Mouse (Mus musculus) right cerebral cortex, adult 18-20 months (tissue): ENCODE measurements at regions not wholly inside any gene's neighbourhood (a gene's known extent, or its start where the extent isn't known, plus 50 kb on each side); places are given as distances from the start of the nearest gene placed in this dataset.

Experiments used
- DNase-seq: peaks from one replicate; pipeline ENCODE4 v3.0.0; 2022; ENCODE audit warnings: mixed read lengths

DNA sequence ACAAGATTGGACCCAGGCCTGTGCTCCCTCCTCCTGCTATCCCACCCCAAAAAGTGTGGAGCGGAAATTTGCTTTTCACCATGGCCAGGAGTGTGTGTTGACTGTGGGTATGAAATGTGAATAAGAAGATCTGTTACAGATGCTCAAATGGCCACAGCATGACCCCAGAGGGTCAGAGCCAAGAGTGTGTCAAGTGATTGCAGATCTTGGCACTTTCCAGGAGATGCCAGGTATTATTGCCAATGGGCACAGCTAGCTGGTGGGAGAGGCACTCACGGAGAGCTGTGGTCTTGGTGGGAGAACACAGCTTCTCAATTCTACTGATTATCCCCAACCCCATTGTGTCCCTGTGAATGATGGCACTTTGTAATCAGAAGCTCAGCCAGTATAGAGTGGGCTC is 62.7 kb downstream of the Smim20 start:
- DNase-seq = no peak

DNA sequence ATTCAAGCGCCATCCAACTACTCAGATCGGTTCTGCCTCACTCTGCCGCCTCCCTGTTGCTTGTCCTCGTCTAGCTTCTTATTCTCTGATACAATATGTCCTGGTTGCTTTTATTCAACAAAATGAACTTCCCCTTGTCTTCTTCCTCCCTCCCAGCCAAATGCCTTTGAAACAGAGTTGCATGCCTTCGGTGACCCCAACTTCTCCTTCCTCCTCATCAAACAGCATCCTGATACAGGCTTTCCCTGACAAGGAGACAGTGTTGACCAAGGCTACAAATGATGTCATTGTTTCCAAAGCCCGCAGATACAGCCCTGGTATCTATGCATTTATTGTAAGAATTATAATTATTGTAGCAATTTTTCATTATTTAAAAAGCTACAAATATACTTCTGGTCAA is 69.8 kb downstream of the Smim20 start:
- DNase-seq = no peak

GRCm38 (mm10) chr5:53337816-53338215 is 70.9 kb downstream of the Smim20 start:
- no peak for DNase-seq

DNA sequence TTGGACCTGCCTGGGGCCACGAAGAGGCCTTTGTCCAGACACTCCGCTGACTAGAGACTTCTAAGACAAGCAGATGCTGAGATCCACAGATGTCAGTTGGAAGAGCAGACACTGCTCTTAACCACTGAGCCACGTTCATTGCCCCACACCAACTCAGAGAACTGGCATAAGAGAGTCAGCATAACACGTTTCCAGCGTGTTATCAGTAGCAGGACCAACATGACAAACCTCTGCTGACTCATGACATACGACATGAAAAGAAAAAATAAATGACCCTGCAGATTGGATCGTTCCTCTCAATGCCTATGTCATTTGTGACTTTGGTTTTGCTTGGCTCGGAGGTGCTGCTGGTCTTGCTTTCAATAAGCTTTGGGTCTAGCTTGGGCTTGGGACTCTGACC is 78.3 kb downstream of the Smim20 start:
- DNase-seq = no peak

GRCm38 (mm10) chr5:53346028-53346427 is 79.1 kb downstream of the Smim20 start:
- DNase-seq = no peak

DNA sequence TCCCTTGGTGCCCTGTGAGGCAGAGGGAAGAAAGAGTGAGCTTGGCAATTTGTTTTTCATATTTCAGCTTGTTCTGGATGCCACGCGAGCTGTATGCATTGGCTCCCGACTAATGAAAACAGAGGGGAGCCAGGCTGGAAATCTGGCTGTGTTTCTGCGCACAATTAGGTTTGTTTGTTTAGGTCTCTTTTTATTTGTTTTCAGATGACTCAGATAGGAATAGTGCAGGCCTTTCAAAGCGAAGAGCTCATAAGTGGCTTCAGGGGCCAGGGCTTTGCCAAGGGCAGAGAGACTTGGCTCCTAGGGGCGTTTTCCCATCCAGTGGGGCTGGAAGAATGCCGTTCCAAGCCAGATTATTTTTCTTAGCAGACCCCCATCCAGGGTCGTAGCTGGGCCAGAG is 79.9 kb downstream of the Smim20 start:
- no peak for DNase-seq

- DNase-seq = no peak
Observed at GRCm38 (mm10) chr5:53352852-53353251, 86.0 kb downstream of the Smim20 start.

DNA sequence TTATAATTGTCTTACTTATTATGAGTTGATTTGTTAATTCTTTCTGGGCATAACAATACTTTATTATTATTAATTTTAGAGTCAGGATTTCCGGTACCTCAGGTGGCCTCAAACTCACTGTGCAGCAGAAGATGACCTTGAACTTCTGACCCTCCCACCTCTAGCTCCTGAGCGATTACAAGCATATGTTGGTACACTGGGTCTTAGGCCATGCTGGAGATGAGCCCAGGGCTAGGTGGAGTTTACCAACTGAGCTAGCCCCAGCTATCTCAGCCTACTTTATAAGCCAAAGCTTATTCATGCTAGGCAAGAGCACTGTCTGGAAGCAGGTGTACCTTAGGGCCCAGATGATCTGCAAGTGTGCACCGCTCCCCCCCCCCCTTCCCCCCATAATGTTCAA is 87.4 kb downstream of the Smim20 start:
- no peak for DNase-seq

GRCm38 (mm10) chr5:53355069-53355468 is 88.2 kb downstream of the Smim20 start:
- peak; percentile 71 for DNase-seq

GRCm38 (mm10) chr5:53357086-53357608 is 90.3 kb downstream of the Smim20 start:
- no peak for DNase-seq

DNA sequence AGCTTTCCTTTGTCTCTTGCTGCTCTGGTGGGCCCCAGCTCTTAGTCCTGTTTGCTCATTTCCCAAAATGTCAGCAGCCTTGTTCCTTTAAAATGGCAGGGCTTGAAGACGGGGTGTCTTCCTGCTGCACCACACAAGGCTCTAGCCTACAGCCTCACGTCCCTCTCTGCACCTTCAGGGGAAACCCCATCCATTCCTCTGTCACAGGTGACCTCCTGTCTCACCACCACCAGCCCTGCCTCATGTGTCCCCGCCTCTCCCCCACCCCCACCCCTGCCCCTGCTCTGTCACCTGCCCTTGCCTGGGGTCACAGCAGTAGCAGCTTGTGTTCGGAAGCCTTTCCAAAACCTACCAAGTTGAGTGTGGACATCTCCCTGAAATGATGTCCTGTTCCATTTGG is 91.3 kb downstream of the Smim20 start:
- DNase-seq = no peak

- no peak for DNase-seq
Observed at GRCm38 (mm10) chr5:53359887-53360286, 93.0 kb downstream of the Smim20 start.

GRCm38 (mm10) chr5:53361295-53361694 is 94.4 kb downstream of the Smim20 start:
- no peak for DNase-seq

DNA sequence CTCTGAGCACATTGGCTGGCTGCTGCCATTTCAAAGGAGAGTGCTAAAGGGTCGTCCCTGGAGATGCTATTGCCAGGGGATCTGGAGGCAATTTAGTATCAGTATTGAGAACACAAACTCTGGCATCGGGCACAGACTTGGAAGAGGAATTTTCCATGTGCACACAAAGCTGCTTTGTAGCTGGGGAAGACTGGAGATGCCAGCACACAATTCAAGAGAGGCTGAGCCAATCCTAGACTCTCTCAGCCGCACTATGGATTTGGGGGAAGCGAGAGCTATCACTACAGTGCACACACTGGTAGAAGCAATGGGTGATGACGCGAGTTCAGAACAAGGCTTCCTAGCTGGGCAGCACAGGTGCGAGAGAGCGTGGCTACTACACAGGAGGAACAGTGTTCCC is 97.0 kb downstream of the Smim20 start:
- no peak for DNase-seq

DNA sequence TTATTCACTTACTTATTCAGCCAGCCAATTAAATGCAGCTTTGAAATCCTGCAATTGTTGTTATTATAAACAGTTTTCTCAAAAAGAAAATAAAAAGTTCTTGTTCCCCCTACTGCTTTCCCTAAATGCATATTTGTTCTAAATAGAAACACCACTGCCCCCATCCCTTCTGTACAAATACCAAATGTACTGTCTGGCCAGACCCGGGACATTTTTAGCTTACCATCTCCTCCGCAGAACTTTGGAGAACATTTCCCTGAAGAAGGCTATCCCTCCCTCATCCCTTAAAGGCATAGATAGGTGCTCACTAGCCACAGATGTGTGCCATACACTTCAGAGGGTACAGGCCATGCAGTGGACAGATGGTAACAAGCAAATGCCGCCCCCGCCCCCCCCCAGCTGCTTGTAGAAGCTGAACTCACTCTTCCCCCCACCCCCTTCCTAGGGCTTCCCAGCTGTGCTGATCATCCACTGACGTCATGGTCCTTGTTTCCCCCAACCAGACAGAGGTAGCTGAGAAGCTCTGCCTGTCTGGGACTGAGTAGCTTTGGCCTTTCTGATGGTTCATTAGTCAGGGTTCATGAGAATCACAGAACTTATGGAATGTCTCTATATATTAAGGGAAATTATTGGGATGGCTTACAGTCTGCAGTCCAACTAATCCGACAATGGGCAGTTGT is 98.9 kb upstream of the Rbpj start:
- peak; percentile 43 for DNase-seq

- no peak for DNase-seq
Observed at GRCm38 (mm10) chr5:53370272-53370671, 95.7 kb upstream of the Rbpj start.

DNA sequence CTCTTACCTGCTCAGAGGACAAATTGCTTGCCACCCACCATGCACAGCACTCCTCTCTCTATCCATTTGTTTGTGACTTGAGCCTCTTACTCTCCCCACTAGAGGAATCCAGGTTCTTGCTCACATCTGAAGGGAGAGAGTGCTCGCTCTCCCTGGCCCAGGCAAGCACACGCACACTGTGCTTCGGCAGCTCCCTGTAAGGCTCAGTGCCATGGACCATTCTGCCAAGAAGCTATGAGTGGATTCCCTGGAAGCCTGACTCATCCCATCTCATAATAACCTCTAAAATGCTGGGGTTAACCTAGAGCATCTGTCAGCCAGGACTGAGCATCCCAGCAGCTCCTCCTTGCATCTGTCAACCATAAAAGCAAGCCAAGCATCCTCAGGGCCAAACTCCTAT is 94.3 kb upstream of the Rbpj start:
- peak; percentile 37 for DNase-seq

GRCm38 (mm10) chr5:53373315-53373714 is 92.6 kb upstream of the Rbpj start:
- no peak for DNase-seq

DNA sequence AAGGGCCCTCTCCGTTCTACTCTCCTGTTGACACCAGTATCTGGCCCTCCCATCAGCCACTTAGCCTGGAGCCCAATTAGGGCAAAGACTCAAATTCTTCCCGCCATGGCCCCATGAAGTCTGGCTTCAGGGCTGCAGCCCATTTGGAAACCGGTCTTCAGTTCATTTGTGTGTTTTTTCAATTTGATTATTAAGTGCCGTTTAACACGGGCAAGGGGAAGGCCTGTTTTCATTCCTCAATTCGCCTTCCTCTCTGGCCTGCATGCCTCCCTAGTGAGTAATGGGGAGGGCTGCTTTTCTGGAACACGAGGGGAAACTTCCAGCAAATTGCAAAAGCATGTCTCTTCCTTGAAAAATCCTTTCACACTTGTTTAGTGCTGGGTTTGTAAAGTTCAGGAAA is 89.1 kb upstream of the Rbpj start:
- DNase-seq = no peak

DNA sequence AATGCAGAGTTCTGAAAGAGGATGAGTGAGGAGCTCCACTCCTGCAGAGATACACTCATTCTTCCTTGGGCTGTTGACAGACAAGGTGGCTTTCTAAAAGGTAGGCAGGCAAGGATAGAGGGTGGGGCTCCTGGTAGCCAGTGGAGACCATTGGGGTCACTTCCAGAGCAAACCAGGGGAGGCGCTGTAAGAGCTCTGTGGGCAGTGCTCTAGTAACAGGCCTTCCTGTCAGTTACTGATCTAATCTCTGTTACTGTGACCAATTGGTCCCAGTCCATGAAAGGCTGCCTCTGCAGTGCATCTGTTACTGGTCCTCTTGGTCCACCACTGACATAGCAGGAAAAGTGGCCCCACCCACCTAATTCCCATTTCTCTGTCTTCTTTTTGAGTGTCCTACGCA is 88.3 kb upstream of the Rbpj start:
- DNase-seq = no peak

DNA sequence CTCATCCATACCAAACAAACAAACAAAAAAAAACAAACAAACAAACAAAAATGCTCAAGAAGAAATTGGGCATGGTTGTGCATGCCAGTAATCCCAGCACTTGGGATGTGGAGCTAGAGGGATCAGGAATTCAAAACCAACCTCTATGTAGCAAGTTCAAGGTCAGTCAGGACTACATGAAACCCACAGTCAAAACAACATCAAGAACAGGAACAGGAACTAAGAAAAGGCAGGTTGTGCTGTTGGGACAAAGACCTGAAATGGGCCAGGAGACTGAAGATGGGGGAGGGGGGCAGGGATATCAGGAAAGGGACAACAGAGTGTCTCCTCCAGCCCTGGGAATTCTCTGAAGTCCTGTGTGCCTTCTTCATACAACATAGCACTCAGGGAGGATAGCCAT is 87.8 kb upstream of the Rbpj start:
- DNase-seq = no peak

GRCm38 (mm10) chr5:53378599-53378998 is 87.4 kb upstream of the Rbpj start:
- DNase-seq = no peak

GRCm38 (mm10) chr5:53379612-53380011 is 86.3 kb upstream of the Rbpj start:
- no peak for DNase-seq

DNA sequence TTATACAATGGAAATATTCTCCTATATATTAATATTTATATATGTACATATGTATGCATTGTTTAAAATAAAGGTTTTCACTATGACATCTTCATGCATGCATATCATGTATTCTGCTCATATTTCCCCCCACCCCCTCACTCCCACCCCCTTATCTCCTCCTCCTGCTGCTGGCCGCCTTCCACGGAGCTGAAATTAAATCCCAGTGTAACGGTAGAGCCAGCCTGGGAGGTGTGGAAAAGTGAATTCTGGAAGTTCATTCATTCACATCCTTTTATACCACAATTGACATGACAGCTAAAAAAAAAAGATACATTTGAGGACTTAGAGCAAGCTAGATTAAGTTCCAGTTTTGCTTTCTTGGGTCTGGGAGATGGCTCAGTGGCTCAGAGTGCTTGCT is 85.7 kb upstream of the Rbpj start:
- DNase-seq = no peak

DNA sequence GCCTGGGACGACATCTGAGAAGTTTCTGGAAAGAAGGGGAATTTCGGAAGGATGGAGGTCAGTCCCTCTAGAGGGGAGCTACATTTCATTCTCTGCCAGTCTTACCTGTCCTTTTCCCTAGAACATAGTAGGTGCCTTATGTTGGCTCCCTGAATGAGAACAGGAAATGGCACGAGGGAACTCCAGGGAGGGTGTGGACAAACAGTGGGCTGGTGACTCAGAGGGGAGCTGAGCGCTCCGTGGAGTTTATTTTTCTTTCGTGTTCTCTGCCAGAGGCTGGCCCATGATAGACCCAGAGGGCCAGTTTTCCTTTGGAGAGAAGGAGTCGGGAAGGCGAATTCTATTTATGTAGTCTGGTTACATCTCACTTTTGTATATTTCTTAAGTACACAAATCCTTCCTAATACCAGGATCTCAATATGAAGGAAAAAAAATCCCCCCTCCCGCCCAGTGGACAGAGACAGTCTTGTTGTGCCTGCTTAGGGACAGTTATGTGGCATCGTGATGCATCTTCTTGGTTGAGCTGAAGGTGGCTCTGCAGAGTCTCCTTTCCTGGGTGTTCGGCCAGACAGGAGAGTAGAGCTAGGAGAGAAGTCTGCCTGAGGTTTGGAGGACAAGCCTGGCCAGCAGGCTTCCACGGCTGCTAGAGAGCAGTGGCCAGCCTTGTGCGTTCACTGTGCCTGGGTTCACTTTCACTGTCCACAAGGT is 84.3 kb upstream of the Rbpj start:
- peak; percentile 25 for DNase-seq
